Mouse (Mus musculus) lung, postnatal 0 days (tissue): ENCODE results near the gene Pdlim5.

Experiments used
- CTCF ChIP-seq: IDR thresholded peaks from 2 replicates; pipeline ENCODE4 v1.5.1; 2016; ENCODE audit warnings: antibody characterized with exemption, mild to moderate bottlenecking
- EP300 ChIP-seq: IDR thresholded peaks from 2 replicates; pipeline ENCODE4 v1.6.1; 2016; ENCODE audit warnings: antibody characterized with exemption, mild to moderate bottlenecking, control low read depth

- no peak for TF ChIP-seq CTCF
- TF ChIP-seq EP300, result no peak
Observed at GRCm38 (mm10) chr3:142436212-142436611, 40.7 kb upstream of the Pdlim5 start.
